Mouse (Mus musculus): ENCODE results near the gene Slc39a2.
"Not testable (repeated sequence)": the region's sequence is repeated elsewhere in the genome, so short reads cannot be mapped to it uniquely, and the experiment has no call there.

Gene Slc39a2

DNA sequence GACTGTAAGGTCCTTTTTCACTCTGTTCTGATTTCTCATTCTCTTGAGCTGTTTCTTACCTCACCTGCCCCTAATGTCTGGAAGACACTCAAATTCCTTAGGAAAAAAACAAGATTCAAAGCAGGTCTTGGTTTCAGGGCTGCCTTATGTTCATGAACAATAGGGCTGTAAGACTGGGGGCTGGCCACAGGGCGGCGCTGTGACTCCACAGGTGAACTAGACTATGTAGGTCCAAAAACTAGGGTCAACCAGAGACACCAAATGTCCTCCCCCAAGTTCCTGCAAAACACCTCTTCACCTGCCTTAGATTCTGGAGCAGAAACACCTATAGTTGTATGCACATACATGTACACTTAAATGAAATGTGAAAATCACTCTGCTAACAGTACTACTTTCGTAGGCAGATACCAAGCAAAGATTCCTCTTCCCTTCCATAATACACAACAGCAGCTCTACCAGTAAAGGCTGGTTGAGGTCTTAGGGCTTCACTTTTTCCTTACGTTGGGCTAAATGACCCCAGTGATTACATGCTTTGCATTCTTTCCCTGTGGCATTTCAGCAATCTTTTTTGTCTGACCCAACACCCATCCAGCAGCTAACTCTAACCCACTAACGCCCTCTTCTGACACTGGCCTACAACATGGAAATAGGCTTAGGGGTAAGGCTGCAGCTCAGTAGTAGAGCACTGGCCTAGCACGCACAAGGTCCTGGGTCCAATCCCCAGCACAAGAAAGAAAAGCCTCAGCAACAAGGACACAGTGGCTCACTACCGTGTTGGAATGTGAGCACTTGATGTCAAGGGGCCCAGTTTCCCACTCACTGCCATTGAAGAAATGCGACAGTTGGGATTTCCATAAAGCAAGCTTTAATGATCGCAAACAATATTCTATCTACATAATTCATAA lies 10.4 kb downstream of the Slc39a2 start:
- peak; percentile 72 to 79 for DNase-seq

DNA sequence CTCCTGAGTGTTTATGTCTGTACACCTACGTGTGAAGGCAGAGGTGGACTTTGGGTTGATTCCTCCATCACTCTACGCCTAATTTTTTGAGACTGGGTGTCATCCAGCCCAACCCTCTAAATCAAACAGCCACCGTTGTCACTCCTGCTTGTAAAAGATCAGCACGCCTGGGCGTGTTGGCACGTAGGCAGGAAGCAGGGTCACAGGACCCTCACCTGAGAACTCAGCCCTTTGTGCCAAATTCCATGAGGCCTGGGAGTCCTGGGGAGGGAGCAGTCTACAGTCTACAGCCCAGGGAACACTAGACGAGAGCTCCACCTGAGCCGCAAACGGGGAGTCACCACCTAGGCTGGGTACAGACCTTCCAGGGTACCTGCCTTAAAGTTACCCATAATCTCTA lies 11.1 kb downstream of the Slc39a2 start:
- DNase-seq: no peak

- no peak for DNase-seq
These were observed 12.0 kb downstream of the Slc39a2 start for GRCm38 (mm10) chr14:51904706-51905105.

DNA sequence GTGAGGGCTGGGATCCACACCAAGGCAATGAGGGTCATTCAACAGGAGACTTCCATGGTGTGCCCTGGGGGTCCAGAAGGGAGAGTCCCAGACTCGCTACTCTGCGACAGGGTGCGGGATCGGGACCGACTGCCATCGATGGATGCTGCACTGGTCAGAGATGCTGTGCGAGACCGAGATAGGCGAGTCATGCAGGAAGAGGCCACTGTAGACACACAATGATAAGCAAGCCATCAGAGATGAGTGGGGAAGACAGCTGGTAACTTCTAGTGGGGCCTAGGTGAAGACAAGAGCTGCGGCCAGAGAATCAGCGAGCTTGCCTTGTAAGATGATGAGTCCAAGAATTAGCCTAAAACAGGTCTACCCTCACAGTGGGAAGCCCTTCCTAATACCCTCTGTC lies 13.4 kb downstream of the Slc39a2 start:
- DNase-seq: no peak

DNA sequence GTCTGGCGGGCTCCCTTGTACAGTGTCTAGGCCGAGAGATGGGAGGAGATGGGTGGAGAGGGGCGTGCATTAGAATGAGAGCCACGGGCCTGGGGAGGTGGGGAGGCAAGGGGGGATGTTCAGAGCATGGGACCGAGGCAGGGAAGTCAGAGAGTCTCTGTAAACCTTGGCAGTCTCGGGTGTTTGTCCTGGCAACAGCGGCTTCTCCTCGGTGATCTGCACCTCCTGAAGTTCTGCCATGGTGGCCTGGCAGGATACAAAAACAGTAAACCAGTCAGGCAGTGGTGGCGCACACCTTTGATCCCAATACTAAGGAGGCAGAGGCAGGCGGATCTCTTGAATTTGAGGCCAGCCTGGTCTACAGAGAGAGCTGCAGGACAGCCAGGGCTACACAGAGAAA lies 18.6 kb downstream of the Slc39a2 start:
- DNase-seq: no peak

GRCm38 (mm10) chr14:51912391-51913061 lies 19.8 kb downstream of the Slc39a2 start:
- no peak for DNase-seq

GRCm38 (mm10) chr14:51913062-51913959 lies 20.6 kb downstream of the Slc39a2 start:
- peak; percentile 94 to 98 for DNase-seq

DNA sequence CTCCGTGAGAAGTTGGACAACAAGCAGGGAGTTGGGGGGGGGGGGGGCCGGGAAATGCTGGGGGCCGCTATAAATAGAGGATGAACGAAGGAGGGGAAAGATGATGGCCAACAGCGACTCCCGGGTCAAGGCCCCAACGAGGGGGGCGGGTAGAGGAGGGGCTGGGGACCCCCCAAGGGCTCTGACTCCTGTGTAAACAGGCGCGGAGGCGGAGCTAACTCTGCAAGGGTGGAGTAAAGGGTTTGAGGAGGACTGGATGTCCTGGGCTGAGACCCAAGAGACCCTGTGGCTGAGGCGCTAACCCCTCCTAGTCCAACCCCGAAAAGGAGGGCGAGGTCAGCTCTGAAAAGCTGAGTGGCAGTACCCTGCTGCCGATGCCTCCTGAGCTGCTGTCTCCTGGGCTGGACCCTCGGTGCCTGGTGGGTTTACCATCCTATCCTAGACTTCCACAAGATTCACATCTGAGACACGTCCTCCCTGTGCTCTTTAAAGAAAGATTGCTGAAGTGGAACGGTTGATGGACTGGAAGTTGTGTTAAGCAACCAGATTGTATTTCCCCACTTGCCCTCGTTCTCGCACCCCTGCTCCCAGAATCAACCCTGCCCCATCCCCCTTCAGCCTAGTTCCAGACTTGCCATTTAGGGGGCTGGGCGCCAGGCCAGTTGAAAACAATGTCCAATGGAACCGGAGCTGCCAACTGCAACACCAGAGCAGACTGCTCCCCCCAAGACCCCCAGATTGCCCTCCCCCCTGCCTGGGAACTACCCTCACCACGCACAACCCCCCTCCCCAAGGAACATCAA lies 21.5 kb downstream of the Slc39a2 start, which contains the start of gene Ndrg2:
Gene Ndrg2, minus strand, starts transcription at position 199 of the 803 bp plus-strand sequence.
- DNase-seq: peak; percentile 59 to 75

DNA sequence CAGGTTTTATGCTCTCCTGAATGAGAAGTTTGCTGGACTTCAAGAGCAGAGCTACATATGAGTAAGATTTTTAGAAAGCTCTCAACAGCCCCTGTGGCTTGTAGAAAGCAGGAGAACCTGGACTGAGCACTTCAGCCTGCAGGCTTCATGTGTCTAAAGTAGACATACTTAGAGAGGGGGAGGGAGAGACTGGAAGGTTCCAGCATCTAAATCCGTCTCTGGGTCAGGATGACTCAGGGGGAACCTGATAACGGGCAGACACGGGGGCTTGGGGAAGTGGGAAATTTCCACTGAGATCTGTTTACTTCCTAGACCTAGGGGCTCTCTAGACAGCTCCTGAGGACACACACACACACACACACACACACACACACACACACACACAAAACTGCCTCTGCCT lies 22.3 kb downstream of the Slc39a2 start:
- DNase-seq: no peak

- DNase-seq: no peak
These were observed 23.9 kb downstream of the Slc39a2 start for GRCm38 (mm10) chr14:51916539-51916938.

DNA sequence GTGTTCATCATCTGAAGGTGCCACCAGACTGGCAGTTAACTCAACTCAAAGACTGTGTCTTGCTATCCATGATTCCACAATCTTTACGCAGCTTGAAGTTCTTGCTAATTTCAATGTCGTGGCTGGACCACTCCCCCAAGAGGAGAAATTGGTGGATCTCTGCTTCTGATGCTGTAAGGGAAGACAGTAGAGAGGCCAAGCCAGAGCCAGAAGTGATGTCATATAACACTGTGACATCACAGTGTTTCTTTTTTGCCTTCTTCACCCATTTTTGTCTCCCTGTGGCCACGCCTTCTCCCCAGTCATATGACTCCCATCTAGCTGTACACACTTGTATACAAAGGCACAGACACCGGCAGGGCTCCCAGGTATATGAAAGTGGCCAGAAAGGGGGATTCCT lies 25.4 kb downstream of the Slc39a2 start, which contains the start of gene Tppp2:
Gene Tppp2, plus strand, starts transcription at position 301 of the 400 bp plus-strand sequence.
- DNase-seq: no peak

- DNase-seq: no peak
These were observed 26.3 kb downstream of the Slc39a2 start for GRCm38 (mm10) chr14:51918966-51919365.

DNA sequence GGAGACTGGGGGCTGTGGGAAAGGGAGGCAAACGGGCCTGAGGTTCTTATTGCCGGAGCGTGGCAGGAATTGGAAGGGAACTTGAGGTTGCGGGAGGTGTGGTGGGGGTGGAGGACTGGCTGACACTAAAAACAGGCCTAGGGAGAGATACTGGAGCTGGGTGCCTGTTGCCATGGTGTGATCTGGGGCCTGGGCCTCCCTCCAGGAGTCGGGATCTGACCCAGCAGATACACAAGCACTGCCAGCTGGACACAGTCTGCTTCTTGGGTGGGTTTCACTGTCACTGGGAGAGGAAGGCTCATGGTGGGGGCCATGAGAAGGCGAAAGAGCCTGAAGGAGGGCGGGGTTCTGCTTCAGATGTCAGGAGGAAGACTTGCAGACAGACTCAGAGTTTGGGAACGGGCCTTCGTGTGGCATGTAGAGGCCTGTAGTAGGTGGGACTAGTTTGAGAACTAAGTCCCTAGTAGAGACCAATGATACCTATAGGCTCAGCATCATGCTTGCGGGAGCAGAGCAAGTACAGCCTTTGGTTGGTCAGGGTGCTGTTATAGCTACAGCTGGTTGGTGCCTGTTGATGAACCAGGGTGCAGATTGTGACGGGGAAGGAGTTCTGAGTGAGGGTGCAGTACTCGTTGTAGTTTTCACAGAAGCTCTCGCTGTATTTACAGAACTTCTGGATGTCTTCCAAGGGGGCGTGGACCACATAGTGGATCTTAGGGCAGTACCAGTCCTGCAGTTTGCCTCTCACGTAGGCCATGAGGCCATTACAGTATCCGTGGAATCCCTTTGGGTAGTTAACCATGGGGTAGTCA lies 29.3 kb downstream of the Slc39a2 start:
- no peak for DNase-seq

GRCm38 (mm10) chr14:51922571-51922865 lies 29.8 kb downstream of the Slc39a2 start, which contains the start of gene Rnase13:
Gene Rnase13, minus strand, starts transcription at chr14:51922773.
- no peak for DNase-seq

DNA sequence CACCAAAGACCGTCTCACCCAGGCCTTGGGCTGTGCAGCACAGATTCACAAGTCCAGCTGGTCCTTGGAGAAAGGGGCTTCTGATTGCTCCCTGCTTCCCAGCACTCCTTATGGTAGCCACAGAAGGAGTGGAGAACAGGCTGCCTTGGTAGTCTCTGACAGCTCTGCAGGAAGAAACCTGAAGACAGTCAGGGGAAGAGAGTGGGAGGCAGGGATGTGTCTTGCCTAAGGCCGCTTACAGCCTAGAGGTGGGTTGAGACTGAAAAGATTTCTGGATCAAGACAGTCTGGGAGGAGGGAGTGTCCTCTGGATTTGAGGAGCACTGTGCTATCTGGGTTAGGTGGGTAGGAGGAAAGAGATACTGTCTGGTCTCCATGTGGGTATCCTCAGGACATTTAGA lies 30.2 kb downstream of the Slc39a2 start:
- no peak for DNase-seq

DNA sequence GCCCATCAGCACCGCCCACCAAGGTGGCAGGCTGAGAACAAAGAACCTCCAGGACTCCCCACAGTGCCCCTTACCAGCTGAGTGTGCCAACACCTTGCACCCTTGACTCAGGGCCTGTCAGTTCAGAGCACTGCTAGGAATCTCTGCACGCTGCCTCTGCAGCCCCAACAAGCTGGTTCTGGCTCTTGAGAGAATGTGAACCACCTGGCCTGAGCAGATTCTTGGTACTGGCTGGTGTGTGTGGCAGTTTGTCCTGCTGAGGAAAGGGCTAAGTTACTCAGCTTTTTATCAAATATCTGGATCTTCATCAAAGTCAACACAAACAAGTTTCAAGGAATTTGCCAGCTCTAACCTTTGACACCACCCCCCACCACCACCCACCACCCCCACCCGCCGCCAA lies 30.8 kb downstream of the Slc39a2 start:
- no peak for DNase-seq

DNA sequence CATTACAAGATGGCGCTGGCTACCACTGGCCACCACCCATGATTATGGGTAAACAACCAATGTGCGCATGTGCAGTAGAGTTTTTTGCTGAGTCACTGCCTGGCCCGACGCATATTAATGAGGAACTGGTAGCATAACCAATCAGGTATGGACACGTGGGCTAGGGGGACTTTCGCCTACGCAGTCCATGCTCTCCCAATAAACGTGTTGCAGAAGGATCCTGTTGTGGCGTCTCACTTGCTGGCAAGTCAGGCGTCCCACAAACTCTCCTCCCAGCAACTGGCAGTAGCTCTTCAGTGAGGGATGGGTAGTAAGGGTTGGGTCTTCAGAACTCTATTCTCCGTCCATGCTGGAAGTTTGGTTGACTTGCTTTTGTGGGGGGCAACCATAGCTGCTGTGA lies 34.2 kb downstream of the Slc39a2 start:
- DNase-seq: not testable (repeated sequence)

DNA sequence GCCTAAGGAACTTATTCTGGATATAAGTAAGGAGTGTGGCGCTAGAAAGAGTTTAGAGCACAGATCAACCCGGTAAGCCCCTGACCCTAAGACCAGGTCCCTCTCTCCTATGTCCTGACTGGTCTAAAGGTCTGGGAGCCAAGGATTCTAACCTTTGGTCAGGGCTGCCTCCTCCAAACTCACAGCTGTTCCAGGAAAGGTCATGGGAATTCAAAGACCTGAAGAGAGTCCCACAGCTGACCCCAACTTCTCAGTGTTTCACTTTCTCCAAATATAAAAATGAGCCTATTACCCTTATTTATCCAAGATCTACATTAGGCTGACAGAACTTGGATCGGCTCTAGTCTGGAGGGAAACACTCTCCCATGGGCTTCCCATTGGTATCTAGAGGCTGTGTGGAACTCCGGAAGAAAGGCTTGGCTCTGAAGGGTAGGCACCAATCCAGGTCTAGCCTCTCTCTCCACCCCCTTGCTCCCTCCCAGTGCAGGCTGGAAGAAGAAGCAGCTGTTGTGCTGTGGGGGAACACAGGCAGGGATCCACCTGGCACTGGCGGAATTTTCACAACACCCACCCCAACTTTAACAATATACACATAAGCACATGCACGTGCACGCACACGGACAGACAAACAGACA lies 36.7 kb downstream of the Slc39a2 start:
- no peak for DNase-seq

- DNase-seq: no peak
These were observed 37.3 kb downstream of the Slc39a2 start for GRCm38 (mm10) chr14:51929968-51930367.

DNA sequence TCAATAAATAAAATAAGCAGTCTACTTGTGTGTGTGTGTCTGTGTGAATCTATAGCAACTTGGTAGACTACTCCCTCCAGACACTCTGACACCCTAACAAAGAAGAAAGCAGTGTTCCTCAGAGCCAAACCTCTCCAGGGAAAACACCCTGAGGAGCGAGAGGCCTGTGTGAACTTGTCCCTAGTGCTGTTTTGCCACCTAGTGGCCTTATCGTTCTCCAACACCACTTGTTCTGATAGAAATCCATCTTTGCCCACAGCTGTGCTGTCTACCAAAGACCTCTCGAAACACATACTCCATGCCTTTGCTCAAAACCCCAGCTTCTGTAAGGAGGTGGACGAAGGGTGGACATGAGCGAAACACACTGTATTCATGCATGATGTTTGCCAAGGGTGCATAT lies 38.1 kb downstream of the Slc39a2 start:
- DNase-seq: peak; percentile 35 to 47

Data from thymus, postnatal 36 days (tissue).